Mouse (Mus musculus): ENCODE measurements around the gene Gm32742. TPM values are rescaled to one million over a fixed set of nuclear protein-coding genes. Genes with fewer than 3 reads are reported as not detected.

Gm32742 gene
- total RNA-seq, 2 experiments from 2014 or later = not detected

Small RNA genes lying within 50 kb of the gene (microRNA-seq; reads per million reads assigned to microRNA genes)
- 7.6 to 8.2 reads per million in 2 experiments for gene Mir34b
- 133 to 178 reads per million in 2 experiments for gene Mir34c

Other genes with a start within 250 kb of the Gm32742 start
- gene Sik2, start 156.4 kb downstream of the Gm32742 start, total RNA-seq (2021) = 10 to 100 TPM; 57.7 to 86.6 TPM
- gene Btg4, start 104.6 kb downstream of the Gm32742 start, total RNA-seq (2021) = not detected
- 1 to 10 TPM; 5.4 to 6.3 TPM for gene Layn, start 88.4 kb downstream of the Gm32742 start, total RNA-seq (2021)
- not detected for gene 4833427G06Rik, start 63.4 kb downstream of the Gm32742 start, total RNA-seq (2021)
- gene Pou2af1, start 48.2 kb upstream of the Gm32742 start, total RNA-seq (2021) = not detected
- gene Colca2, start 113.1 kb upstream of the Gm32742 start, total RNA-seq (2021) = 1 to 10 TPM in 1 of 2 experiments, under 1 TPM in 1; 0.86 to 1.5 TPM
- gene 1810046K07Rik, start 163.4 kb upstream of the Gm32742 start, total RNA-seq (2021) = not detected